Mouse (Mus musculus): Measurements from ENCODE around the gene Olfr465-ps1. TPM values are rescaled to one million over a fixed set of nuclear protein-coding genes. Genes with fewer than 3 reads are reported as not detected.

Gene Olfr465-ps1
- polyA plus RNA-seq (2012), result not detected in 2 replicates

DNA sequence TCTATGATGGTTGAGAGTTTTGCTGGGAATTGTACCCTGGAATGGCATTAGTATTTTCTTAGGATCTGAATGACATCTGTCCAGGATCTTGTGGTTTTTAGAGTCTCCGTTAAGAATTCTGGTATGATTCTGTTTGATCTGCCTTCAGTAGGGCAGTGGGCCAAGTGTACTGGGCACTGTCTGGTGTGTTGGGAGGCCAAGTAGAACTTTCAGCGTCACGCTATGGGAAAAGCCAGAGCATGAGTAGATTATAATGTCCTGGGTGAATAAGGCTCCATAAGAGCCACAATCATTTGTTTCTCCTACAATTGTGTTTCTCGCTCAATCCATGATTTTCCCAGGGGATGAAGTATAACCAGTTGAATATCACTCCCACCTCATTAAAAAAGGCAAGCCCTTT, at the start of gene Olfr465-ps1:
Gene Olfr465-ps1 (plus strand): TSS at position 301 of the 400 bp plus-strand sequence.

DNA sequence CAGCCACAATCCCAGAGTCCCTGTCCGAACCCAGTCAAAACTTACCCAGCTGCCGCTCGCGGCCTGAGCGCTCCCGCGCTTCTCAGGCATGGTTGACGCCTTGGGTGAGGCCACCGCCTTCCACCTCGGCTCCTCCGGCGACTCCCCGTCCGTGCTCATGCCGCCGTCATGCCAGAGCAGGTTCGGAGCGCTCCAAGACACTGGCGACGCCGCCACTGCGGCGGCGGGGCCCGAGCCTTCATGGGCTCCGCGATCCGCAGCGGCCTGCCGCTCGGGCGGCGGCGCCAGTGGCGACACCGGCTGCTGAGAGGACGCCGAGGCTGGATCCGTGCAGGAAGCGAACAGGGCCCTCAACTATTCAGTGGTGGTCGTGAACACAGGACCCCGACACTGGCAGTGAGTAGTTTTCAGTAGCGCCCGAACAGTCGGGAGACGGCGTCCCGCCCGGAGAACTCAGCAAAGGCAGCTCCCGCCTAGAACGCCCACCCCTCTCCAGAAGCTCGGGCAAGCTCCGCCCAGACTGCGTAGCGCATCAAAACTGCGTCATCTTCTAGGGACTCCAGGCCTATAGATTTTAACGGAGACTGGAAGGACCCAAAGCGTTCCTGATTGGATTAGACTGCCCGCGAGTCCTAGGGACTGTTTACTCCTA, 25.3 kb upstream of the Olfr465-ps1 start, which contains the start of gene Mfsd14b:
Gene Mfsd14b (minus strand): TSS at position 517 of the 652 bp plus-strand sequence.

GRCm38 (mm10) chr13:65149940-65150339, 12.1 kb downstream of the Olfr465-ps1 start, which contains the start of gene Olfr466:
Gene Olfr466, plus strand, starts transcription at chr13:65150240.

Other genes starting within 250 kb of the Olfr465-ps1 start
- not detected in 2 replicates for gene Cntnap3, start 234.1 kb upstream of the Olfr465-ps1 start, polyA plus RNA-seq (2012)
- gene Spata31, start 220.7 kb upstream of the Olfr465-ps1 start, polyA plus RNA-seq (2012), result not detected in 2 replicates
- gene Spata31d1c, start 105.0 kb upstream of the Olfr465-ps1 start, polyA plus RNA-seq (2012), result not detected in 2 replicates
- not detected in 2 replicates for gene Prss47, start 85.3 kb upstream of the Olfr465-ps1 start, polyA plus RNA-seq (2012)
- 13.6 and 19.3 TPM in 2 replicates for gene Mfsd14b, start 25.1 kb upstream of the Olfr465-ps1 start, polyA plus RNA-seq (2012)
- gene Olfr466, start 12.2 kb downstream of the Olfr465-ps1 start, polyA plus RNA-seq (2012), result not detected in 2 replicates
- not detected in 2 replicates for gene Nlrp4f, start 67.9 kb downstream of the Olfr465-ps1 start, polyA plus RNA-seq (2012)
- gene Gm10775, start 121.5 kb downstream of the Olfr465-ps1 start, polyA plus RNA-seq (2012), result not detected in 2 replicates
- gene Zfp369, start 140.7 kb downstream of the Olfr465-ps1 start, polyA plus RNA-seq (2012), result 2.9 and 3.1 TPM in 2 replicates